Mouse (Mus musculus) lung, postnatal 36 days (tissue): ENCODE measurements around the gene Efna4.

ENCODE experiments used
- DNase-seq: peaks from one replicate; pipeline ENCODE4 v3.0.0; 2022; ENCODE audit warnings: mixed read lengths

The Efna4 gene

DNA sequence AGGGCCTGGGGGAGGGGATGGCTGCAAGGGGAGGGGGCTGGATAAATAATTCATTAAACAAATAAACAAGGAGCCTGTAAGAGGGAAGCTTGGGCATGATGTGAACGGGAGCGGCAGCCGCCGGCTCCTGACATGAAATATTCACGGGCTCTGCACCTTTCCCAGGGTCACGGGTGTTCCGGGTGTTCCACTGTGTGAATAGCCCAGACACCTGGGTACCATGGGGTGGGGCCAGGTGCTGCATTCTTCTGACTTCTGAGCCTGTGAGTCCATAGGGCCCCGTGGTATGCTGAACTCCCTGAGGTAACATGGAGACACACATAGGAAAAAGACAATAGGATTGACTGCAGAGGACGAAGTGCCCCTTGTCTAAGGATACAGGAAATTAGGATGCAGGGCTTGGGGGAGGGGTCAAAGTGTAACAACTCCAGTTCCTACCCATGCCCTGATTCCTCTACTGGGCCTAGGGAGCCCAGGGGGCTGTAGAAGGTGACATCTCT lies 10.4 kb downstream of the Efna4 start:
- DNase-seq = no peak

DNA sequence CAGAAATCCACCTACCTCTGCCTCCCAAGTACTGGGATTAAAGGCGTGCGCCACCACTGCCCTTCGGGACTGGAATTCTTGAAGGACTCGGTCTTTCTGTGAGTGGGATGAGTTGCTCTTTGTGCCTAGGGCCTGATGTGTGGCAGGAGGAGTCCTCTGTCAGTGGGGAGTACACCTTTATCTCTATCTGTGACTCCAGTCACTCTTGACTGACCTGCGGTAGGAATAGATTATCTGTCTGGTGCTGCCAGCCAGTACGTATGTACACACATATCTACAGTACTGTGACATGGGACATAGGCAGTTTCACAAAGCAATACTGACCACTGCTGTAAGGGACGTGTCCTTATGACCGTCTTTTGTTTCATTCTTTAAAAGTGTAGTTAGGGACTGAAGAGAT lies 11.9 kb downstream of the Efna4 start:
- no peak for DNase-seq

DNA sequence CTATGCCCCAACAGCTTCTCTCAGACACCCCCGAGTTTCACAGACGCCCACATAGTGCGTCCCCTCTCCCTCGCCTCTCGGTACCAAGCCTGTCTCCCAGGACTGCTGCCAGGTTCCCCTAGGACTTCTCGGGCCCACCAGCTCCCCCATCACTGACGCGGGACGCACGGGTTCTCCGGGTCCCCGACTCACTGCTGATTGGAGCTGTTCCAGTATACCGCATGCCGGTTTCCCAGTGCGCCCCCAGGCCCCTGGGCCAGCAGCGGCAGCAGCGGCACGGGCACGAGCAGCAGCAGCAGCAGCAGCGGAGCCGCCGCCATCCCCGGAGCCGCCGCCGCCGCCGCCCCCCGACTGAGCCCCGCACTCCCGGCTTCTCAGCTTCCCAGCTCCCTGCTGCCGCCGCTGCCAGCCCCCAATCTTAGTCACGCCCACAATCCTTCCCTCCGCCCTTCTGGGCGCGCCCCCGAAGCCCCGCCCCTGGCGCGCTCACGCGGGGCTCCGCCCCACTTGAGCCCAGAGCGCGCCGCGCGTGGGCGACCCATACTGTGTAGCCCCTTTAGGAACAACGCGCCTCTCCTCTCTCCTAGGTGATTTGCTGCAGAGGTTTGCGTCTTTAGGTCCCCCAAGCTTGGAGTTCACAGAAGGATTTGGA lies 15.2 kb downstream of the Efna4 start, which contains the start of gene Efna3:
Gene Efna3, minus strand, starts transcription at position 452 of the 652 bp plus-strand sequence.
- peak; percentile 68 for DNase-seq

DNA sequence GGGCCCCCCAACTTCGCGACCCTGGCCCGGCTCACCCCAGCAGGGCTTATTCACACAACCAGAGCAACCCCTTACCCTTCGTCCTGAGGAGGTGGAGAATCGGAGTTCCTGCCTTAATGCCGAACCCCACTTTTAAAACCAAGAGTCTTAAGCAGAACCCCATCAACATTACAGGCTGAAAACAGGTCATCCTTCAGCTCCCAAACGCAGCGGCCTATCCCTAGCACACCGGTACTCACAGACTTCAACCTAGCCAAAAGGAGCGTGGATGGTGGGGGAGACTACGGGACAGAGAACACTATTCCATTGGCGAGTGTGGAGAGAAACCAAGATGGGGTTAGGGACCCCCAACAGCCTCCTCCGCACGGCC lies 15.7 kb downstream of the Efna4 start:
- DNase-seq = no peak

DNA sequence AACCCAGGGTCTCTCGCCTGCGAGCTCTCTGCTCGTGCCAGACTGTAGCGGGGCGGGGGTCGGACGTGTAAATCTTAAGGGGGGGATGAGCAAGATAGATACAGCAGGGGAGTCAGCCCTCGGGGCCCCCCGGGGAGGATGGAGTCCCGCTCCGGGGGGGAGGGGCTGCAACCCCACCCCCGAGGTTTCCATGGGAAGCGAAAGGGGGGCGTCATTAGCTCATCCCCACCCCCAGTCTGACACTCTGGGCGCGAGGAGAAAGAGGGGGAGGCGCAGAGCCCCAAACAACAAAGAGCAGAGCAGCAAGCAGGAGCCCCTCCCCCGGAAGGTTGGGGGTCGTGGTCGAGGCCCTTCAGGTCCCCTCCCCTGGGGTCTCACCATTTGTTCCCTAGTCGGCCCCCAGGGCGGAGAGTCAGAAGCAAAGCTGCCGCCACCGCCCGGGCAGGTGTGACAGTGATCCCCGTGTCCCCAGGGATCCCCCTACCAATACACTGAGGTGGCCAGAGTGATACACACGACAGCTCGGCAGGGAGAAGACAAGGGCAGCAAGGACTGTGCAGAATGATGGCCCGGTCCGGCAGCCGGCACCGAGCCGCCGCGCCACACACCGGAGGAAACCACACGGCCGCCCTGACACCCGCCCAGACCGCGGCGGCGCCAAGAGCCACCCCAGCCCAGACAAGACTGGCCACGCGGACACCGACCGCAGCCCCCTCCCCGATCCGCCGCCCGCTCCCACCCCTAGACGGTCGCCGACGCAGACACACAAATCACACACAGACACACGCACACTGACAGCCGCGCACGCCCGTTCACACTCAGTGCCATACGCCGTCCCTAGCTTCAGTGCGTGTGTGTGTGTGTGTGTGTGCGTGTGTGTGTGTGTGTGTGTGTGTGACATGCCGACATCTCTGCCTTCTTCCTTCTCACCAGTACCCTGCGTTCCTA lies 16.4 kb downstream of the Efna4 start:
- DNase-seq = no peak

DNA sequence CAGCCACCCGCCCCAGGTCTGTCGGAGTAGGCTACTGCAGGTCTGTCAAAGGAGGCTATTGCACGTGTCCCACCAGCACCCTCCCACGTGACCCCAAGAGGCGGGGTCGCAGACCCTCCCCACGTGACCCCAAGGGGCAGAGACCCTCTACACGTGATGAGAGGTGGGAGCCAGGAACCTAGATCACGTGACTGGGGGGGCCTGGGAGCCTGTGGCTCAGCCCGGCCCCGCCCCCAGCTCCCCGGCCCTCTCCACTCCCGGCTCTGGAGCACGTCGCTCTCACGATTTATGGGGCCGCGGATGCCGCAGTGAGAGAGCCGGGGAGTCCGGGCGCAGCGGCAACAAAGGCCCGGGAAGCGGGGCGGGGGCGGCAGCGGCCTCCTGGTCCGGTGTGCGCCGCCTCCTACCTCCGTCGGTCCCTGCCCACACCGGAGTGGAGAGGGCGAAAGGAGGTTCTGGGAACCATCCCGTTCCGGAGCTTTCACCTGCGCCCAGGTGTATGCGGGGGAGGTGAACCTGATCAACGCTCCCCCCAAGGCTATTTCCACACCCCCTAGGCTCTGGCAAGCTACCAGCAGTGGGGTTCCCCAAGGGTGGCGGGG lies 17.1 kb downstream of the Efna4 start:
- no peak for DNase-seq

DNA sequence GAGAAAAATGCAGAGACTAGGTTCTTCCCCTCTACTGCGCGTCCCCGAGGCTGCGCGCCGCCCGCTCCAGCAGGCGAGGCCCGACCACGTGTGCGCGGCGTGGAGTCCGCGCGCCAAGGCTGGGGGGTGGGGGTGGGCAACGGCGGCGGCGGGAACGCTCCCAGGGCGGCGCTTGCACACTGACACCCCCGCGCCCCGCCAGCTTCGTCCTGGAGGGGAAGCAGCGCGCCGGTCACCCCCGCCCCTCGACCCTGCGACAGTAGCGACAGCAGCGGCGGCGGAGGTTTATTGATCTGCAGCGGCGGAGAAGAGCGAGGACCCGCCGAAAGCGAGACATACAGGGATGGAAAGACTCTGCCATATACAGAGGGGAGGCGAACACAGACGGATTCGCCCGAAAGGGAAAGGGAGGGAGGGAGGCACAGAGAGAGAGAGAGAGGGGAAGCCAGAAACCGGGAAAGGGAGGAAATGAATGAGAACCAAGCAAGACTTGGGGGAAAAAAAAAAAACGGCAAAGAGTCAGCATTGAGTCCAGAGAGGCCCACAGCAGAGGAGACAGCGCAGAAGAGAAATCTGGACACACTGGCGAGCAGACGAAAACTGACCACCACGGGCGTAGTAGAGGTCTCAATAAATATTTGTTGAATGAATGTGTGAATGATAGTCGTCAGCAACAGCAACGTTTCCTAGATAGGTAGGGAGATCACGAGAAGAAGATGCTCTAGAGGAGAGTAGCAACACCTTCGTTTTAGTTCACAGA lies 18.1 kb downstream of the Efna4 start:
- no peak for DNase-seq

DNA sequence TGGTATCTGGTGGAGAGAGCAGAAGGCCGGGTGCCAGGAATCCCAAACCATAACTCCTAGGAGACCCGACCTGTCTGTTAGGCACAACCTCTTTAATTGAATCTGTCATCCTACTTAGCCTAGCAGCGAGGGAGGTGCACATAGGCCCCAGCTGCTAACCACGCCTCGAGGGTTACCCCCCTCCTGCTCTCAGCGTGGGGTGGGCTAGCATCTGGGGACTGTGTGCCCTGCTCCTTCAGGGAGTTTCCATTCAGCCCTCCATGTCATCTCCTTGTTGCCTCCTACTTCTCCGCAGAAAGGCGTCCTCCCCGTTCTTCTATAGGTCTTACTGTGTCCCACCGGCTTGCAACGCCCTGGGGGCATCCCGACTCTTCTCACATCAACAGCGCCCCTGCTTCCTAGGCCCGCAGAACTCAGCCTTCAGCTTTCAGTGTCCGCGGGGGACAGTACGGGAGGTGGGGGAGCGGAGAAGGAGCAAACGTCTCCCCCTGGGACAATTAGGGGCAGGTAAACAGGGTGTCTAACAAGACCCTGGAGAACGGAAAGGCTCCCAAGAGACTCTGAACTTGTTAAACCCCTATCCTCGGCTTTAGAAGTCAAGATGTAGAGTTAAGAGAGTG lies 18.7 kb downstream of the Efna4 start:
- DNase-seq = no peak

DNA sequence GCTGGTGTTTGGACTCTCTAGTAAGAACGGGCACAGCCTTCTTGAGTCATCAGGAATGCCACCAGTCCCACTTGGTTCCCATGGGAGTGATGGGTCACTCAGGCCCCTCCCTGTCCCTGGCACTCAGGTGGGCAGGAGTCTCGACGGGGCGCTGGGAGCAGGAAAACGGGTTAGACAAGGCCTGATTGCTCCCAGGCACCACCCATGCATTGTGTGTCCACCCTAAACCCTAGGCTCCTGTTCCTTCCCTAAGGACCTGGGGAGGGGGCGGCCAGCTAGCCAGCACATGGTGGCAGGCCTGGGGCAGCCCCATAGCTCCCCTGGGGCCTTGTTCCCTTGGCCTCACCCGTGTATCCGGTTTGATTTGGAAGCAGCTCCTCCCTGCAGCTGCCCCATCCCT lies 19.5 kb downstream of the Efna4 start:
- no peak for DNase-seq

DNA sequence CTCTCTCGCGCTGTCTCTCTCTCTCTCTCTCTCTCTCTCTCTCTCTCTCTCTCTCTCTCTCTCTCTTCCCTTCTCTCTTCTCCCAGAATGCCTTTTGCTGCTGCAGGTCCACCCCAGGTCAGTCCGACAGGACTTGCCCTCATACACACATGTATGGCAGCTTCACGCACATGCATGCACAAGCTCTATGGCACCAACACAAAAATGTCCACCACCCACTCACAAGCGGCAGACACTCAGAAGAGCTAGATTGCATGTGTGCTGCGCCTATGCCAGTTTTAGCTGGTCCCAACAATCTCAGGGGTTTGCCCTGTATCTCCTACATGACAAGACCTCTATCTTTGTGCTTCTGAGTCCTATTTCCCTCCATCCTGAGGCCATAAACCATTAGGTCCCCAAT lies 20.6 kb downstream of the Efna4 start:
- DNase-seq = no peak

DNA sequence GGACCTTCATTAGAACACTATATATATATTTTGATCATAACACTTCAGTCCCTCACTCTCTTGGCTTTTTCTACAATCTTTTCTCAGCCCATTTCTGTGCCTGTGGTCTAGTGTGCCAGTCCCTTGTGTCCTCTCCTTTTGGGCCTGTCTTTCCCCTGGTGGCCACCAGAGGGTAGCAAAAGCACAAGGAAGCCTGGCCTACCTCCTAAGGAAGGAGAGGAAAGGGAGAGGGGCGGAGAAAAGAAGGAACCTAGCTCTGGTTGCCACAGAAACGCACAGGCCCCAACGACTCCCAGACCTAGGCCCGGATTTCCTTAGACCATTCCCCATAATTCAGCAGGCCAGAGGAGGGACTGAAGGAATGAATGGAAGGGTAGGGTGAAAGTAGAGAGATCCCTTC lies 21.0 kb downstream of the Efna4 start:
- DNase-seq = peak; percentile 95

DNA sequence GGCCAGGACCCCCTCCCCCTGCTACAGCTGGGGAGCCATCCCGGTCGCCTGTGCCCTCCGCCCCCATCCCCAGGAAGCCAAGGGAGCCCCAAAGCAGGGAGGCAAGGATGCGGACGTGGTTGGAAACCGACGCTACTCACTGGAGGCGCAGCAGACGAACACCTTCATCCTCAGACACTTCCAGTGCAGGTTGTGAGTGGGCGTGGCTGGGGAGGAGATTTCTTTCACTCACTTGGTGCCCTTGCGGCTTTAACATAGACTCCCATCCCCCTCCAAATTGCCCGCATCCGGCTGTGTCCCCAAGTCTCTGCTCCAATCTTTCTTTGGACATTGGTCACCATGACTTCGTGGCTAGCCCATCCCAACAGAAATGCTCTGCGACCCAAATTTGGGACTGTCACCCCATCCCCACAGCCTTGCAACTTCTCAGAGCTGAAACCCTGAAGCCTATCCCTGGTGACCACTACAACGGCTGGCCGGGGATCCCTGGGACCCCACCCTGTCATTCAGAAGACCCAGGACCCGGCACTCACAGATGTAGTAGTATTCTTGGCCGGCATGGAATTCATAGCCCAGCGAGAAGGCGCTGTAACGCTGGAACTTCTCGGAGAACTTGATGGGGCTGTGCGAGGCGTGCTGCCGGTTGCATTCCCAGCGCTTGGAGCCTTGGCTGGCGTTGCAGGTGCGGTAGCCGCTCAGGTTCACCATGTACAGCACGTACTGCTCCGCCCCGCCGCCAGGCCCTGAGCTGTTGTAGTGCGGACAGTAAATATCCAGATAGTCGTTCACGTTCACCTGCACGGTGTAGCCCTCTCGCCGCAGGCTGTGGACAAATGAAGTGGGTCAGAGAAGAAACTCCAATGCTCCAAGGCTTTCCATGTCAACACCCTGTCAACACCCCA lies 21.6 kb downstream of the Efna4 start:
- no peak for DNase-seq

DNA sequence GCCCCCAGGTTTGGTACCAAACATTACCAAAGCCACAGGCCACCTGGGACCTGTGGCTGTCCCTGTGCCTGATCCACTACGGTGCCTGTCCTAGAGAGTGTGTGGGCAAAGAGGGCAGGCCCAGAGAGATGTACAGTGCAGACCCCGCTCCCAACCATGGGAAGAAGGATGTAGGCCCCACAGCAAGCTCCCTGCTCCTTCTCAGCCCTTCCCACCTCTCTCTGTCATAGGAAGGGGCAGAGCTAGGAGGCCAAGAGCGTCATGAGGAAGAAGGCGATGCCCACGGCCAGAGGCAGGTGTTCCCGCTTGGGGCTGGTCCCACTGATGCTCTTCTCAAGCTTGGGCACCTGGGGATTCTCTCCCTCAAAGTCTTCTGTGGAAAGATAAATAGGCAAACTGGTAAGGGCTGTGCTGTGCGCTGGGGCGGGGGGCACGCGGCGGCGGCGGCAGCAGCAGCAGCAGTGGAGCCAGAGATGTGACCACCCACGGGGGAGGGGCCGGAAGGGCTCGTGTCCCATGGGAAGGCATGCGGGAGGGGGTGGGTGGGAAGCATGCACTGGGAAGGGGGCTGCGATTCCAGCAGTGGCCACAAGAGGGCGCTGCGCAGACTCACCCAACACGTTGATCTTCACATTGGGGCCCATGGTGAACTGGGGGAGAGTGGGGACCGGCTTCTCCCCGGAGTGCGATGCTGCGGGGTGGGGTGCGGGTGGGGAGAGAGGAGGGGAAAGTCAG lies 22.5 kb downstream of the Efna4 start:
- peak; percentile 93 for DNase-seq

DNA sequence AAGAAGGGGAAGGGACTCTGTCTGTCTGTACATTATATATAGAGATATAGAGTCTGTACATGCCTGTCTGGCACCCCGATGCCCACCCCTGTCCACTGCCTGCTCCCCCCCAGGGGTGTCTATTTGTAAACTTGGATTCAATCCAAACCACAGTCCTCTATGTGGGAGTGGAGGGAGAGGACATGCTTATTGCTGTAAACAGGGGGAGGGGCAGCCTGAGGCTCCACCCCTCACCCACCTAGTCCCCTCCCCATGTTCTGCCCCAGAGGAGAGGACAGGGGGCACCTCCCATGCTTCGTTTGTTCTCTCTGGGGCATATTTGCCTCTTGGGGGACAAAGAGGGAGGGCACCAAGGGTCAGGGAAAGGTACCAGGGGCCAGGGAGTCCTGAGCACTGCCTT lies 23.0 kb downstream of the Efna4 start:
- DNase-seq = peak; percentile 70

DNA sequence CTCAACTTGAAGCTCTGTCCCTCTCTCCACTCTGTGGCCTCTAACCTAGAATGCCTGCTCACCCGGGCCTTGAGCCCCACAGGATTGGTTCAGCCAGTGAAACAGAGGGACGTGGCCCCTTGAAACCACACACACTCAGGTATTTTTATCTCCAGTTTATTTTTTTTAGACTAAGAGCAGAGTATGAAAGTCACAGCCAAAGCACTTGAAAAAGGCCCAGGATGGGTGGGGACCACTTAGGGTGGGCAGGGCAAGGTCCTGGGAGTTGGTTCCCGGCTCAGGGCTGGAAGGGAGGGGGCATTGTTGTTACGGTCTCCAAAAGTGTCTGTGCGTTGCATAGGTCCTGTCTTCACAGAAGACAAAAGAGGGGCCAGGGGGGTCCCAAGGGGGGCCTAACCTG lies 23.5 kb downstream of the Efna4 start:
- DNase-seq = peak; percentile 87

DNA sequence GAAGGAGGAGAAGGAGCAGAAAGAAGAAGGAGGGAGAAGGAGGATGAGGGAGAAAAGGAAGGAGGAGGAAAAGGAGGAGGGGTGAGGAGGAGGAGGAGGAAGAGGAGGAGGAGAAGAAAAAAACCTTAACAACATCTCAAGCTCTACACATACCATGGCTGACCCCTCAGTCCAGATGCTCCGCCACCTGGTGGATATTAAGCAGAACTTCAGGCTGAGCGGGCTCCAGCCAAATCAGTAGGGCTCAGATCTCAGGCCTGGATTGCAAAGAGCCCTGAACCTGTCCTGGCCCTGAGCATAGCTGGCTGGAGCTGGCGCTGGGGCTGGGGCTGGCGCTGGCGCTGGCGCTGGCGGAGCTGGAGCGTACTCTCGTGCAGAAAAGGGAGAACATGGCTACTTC lies 29.7 kb downstream of the Efna4 start:
- DNase-seq = peak; percentile 85

DNA sequence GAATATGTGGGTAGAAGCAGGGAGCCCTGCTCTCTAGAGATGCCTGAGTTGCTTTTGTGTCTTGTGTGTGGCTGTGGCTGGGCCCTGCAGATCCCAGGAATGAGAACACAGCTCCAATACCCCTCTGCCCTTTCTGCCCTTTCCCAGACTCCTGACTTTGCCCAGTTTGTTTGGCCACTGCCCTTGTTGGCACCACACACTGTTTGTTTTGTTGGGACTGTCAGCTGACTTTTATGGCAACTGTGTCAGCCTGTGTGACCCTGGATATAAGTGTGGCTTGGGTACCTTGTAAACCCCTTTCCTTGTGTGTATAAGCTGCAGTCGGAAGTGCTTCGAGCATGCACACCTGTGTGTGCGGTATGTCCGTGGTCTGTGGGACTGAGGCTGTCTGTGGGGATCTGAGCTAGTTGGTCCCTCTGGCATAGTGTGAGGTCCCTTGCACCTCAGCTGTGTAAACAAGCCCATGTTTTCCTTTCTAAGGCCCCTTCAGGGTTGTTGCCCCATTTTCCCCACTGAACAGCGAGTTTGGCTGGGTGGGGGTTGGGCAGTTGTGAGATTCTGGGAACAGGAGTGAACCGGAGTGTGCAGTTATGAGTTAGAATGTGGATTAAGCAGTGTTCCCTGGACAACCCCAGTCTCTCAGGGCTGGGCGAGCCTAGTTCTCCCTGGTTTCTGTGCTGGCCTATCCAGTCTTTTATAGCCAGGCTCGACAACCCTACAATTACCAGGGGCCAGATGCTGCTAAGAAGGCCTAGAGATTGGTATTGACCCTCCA lies 32.1 kb downstream of the Efna4 start:
- DNase-seq = no peak

DNA sequence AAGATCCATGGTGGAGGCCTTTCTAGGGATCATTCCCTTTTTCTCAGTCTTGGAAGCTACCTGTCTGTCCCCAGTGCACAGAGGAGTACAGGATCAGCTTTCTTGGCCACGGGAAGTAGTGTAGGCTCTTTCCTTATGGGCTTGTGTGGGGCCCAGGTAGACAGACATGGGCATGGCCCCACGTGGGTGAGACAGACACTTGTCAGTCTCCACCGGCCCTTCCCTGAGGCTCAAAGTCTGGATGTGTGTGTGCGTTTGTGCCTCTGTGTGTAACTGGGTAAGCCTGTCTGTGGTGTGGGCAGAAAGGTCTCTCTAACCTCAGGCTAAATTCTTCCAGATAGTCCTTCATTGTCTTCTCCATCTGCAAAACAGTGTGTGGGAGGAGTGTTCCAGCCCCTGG lies 32.7 kb downstream of the Efna4 start:
- no peak for DNase-seq

DNA sequence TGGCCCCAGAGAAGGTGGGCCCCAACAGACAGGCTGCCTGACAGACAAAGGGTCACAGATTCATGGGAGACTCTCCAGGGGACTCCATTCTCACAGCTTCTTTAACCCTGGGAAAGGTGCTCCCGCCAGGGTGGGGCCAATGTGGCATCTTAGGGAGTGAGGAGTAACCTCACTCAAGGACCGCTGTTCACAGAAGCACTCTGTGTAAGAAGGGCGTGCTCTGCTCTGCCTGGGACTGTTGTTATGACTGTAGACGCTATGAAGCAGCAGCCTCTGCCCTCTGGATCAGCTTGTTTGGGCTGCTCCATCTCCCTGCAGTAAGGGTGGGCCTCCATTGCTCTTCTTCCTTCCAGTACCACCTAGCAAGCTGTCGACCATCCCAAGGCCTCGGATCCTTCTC lies 33.4 kb downstream of the Efna4 start:
- no peak for DNase-seq

DNA sequence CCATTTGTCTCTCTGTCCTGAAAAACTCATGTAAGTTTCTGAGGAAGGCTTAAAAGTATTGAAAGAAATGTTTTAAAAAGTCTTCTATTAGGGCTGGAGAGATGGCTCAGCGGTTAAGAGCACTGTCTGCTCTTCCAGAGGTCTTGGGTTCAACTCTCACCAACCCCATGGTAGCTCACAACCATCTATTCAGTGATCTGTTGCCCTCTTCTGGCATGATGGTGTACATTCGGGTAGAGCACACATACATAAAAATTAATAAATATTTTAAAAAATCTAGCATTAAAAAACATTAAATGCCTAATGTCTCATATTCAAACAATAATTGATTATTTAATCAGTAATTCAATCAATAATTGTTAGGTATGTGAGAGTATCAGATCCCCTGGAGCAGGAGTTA lies 37.3 kb downstream of the Efna4 start:
- DNase-seq = no peak
